Mouse (Mus musculus): Measurements from ENCODE around the gene Srp68. TPM values are rescaled to one million over a fixed set of nuclear protein-coding genes. Genes with fewer than 3 reads are reported as not detected.
"Not testable (repeated sequence)": the region's sequence is repeated elsewhere in the genome, so short reads cannot be mapped to it uniquely, and the experiment has no call there.

Srp68 gene
- polyA plus RNA-seq, 1 experiment from 2014 or later = 107 TPM

DNA sequence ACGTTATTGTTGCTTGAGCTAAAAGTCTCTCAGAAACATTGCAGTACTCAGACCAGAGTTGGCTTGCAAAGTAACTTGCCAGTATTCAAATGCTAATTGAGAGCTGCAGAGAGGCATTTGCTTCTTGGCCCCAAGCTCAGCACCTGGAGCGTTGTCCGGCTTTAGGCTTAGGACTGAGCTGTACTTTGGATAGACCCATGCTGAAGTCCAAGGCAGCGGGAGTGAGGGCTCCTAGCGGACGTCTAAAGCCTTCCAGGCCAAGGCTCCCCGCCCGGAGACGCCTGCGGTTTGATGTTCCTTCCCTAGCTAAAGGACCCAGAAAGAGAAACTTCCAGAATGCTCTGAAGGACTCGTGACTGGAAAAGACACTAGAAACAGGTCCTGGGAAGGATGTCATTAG is 8.1 kb upstream of the Srp68 start:
- Histone ChIP-seq H3K4me1 (peaks cover 7% of the 10 kb centered on the region; the same call in 1 of the 2 replicates), H3K9me3 (no peaks in the 10 kb centered on the region), H3K27me3 (peaks cover 66% of the 10 kb centered on the region), H3K4me3 (peak overlapping the region; percentile 34; the same call in 1 of the 2 replicates), H3K9ac (no peak overlapping the region), H3K4me2 (replicated peaks) (peak overlapping the region; percentile 57; the same call in 1 of the 2 replicates), H3K27ac (no peak overlapping the region), H3K36me3 (peaks cover under 1% of the 10 kb centered on the region; the same call in 1 of the 2 replicates)
- no peak for ATAC-seq (ENCODE audit: insufficient number of reproducible peaks, insufficient read depth, low FRiP score, low TSS enrichment)
- WGBS = 3% methylated on average over 11 of the region's 11 CpGs

DNA sequence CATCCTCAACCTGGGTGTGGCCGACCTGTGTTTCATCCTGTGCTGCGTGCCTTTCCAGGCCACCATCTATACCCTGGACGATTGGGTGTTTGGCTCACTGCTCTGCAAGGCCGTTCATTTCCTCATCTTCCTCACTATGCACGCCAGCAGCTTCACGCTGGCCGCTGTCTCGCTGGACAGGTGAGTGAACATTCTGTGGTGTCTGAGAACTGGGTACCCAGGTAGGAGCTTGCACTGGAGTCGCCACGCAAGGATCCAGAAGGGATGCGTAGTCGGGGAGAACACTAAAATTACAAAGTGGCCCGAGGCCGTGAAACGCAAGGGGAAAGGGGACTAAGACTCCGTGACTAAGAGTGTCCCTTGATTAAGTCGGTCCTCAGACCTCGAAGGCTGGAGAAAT is 7.7 kb upstream of the Srp68 start:
- Histone ChIP-seq H3K36me3 (no peaks in the 10 kb centered on the region), H3K4me2 (replicated peaks) (peak overlapping the region; percentile 57), H3K9me3 (no peaks in the 10 kb centered on the region), H3K9ac (peak overlapping the region; percentile 16; the same call in 1 of the 2 replicates), H3K4me3 (peak overlapping the region; percentile 34), H3K27me3 (peaks cover 66% of the 10 kb centered on the region), H3K4me1 (peaks cover 7% of the 10 kb centered on the region; the same call in 1 of the 2 replicates), H3K27ac (no peak overlapping the region)
- 2% methylated on average over 18 of the region's 18 CpGs for WGBS
- ATAC-seq (ENCODE audit: insufficient number of reproducible peaks, insufficient read depth, low FRiP score, low TSS enrichment) = no peak

DNA sequence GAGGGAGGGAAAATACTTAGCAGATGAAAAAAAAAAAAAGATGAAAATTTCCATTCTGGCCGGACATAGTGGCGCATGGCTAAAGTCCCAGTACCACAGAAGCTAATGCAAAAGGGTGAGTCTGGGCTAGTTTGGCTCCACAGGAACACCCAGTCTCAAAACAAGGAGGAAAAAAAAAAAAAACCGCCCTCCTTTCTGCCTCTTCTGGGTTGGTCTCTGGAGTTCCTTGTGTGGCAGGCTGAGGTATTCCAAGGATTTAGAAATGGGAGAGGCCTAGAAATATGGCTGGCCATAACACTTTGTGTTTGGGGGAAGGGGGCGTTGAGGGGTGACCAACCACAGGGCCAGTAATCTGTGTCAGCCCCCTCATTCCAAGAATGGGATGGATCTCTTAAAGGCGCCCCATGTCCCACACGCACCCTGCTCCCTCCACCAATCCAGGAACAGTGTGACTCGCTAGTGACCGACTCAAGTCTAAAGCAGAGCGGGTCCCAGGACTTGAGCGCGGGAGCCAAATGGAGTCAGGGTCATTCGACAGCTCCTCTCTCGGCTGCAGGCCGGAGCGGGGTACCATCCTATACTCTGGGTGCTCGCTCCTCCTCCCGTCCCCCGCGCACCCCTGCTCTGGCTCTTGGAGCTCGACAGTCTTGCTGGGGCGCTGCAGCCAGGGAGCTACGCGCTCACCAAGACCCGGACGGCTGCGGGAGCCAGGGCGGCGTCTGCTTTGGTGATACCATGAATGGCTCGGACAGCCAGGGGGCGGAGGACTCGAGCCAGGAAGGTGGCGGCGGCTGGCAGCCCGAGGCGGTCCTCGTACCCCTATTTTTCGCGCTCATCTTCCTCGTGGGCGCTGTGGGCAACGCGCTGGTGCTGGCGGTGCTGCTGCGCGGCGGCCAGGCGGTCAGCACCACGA is 7.0 kb upstream of the Srp68 start, which contains the start of gene Galr2:
Galr2 (plus strand) TSS at position 189 of the 913 bp plus-strand sequence.
- 6% methylated on average over 48 of the region's 48 CpGs for WGBS
- peaks cover 66% of the 10 kb centered on the region for H3K27me3 ChIP-seq
- H3K36me3 ChIP-seq = no peaks in the 10 kb centered on the region
- peak within 1 kb of the TSS; percentile 16; the same call in 1 of the 2 replicates for H3K9ac ChIP-seq
- H3K4me1 ChIP-seq = peaks cover 7% of the 10 kb centered on the region; the same call in 1 of the 2 replicates
- H3K4me3 ChIP-seq = peak within 1 kb of the TSS; percentile 34
- ATAC-seq (ENCODE audit: insufficient number of reproducible peaks, insufficient read depth, low FRiP score, low TSS enrichment) = no peak
- H3K27ac ChIP-seq = no peak within 1 kb of the TSS
- peak within 1 kb of the TSS; percentile 57 for H3K4me2 ChIP-seq (replicated peaks)
- H3K9me3 ChIP-seq = no peaks in the 10 kb centered on the region

DNA sequence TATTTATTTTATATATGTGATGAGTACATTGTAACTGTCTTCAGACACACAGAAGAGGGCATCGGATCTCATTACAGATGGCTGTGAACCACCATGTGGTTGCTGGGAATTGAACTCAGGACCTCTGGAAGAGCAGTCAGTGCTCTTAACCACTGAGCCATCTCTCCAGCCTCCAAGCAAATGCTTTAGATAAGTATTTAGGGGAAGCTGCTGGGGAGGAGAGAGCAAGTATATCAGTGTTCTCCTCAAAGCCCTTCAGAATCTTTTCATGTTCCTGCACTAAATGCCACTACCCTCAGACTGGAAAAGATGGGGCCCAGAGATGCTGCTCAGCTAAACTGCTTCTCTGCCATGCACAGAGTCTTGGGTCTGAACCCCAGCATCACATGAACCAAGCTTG is 3.2 kb upstream of the Srp68 start:
- H3K9me3 ChIP-seq; H3K4me3 ChIP-seq; ATAC-seq (ENCODE audit: insufficient number of reproducible peaks, insufficient read depth, low FRiP score, low TSS enrichment); H3K4me2 ChIP-seq (replicated peaks); H3K27ac ChIP-seq; H3K9ac ChIP-seq; H3K36me3 ChIP-seq: not testable (repeated sequence)
- peaks cover 14% of the 10 kb centered on the region for H3K4me1 ChIP-seq
- peaks cover 27% of the 10 kb centered on the region for H3K27me3 ChIP-seq
- 82% methylated on average over 1 of the region's 1 CpGs for WGBS

DNA sequence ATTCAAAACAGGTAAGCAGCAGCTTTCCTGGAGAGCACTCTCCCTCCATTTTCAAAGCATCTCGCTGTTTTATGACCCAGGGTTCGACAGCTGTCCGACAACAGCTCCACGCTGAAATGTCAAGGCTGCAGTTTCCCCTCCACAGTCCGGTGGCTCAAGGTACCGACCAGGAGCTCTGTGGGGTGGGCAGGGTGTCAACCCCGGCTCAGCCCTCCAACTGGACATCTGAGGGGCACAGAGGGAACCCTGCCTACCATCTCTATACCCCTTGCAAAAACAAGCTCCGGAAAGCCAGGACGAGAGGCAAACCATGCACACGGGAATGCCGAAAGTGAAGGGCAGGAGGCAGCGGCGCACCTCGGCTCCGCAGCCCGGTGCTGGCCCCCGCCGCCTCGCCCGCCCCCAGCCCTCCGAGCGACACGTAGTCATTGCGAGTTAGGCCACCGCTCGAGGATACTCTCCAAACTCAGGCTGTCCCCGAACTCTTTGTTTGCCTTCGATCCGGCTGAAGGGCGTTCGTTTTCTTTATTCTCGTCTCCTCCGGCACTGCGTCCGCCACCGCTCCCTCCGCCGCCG is 460 bp downstream of the Srp68 start:
- H3K27me3 ChIP-seq = no peaks in the 10 kb centered on the region
- H3K4me3 ChIP-seq = peak overlapping the region; percentile 71
- H3K27ac ChIP-seq = peak overlapping the region; percentile 86
- peak; percentile 17; the same call in 1 of the 2 replicates for ATAC-seq (ENCODE audit: insufficient number of reproducible peaks, insufficient read depth, low FRiP score, low TSS enrichment)
- peaks cover 23% of the 10 kb centered on the region for H3K36me3 ChIP-seq
- H3K9ac ChIP-seq = peak overlapping the region; percentile 80
- no peaks in the 10 kb centered on the region for H3K9me3 ChIP-seq
- peak overlapping the region; percentile 66 for H3K4me2 ChIP-seq (replicated peaks)
- WGBS = under 1% methylated on average over 39 of the region's 39 CpGs
- peaks cover 11% of the 10 kb centered on the region; the same call in 1 of the 2 replicates for H3K4me1 ChIP-seq

DNA sequence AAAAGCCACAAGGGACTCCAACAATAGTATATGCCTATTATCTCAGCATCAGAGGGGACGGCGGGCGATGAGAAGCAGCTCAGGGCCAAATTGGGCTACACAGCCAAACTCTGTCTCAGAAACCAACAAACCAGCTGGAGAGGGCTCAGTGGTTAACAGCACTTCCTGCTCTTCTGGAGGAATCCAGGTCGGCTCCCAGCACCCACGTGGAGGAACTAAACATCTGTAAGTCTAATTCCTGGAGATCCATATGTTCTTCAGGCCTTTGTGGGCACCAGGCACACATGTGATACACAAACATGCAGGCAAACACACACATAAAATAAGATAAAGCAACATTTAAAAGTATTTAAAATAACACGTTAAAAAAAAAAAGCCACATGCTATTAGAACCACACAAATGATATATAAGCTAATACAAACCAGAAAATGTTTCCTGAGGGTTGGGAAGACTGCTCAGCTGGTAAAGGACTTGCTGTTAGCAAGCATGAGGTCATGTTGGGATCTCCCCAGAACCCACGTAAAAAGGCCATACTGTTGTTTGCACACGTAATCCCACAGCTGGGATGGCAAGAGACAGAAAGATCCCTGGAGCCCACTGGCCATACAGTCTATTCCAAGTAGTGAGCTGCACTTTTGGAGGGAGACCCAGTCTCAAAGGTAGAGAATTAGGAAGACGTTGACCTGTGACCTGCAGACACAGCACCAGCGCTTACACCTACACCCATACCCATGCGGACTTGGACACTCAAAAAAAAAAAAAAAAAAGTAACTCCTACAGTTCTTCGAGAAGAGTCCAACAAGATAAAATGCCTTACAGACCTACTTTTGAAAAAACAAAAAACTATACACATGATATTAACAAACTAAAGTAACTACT is 1.2 kb downstream of the Srp68 start:
- peak overlapping the region; percentile 66 for H3K4me2 ChIP-seq (replicated peaks)
- WGBS = 48% methylated on average over 12 of the region's 12 CpGs
- no peak for ATAC-seq (ENCODE audit: insufficient number of reproducible peaks, insufficient read depth, low FRiP score, low TSS enrichment)
- no peaks in the 10 kb centered on the region for H3K9me3 ChIP-seq
- peak overlapping the region; percentile 80 for H3K9ac ChIP-seq
- H3K4me1 ChIP-seq = peaks cover 11% of the 10 kb centered on the region; the same call in 1 of the 2 replicates
- H3K27ac ChIP-seq = no peak overlapping the region
- H3K36me3 ChIP-seq = peaks cover 31% of the 10 kb centered on the region
- no peaks in the 10 kb centered on the region for H3K27me3 ChIP-seq
- peak overlapping the region; percentile 71 for H3K4me3 ChIP-seq

DNA sequence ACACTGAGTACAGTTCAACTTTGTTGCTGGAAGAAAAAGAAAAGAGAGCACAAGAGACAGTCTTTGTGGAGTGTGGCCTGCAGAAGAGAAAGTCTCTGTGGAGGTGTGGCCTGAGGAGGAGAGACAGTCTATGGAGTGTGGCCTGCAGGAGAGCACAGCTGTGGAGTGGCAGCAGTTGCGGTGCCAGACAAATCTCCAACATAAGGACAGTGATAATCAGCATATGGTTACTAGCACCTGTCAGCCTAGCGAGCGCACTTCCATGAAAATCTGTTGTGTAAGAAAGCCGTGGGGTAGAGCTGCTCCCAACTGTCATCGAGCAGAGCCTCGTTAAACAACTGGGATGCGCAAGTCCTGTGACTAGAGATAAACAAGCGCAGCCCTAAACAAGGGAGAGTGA is 4.5 kb downstream of the Srp68 start:
- H3K9ac ChIP-seq = no peak overlapping the region
- H3K4me1 ChIP-seq = peaks cover 11% of the 10 kb centered on the region; the same call in 1 of the 2 replicates
- H3K36me3 ChIP-seq = peaks cover 62% of the 10 kb centered on the region
- H3K27ac ChIP-seq = no peak overlapping the region
- H3K27me3 ChIP-seq = no peaks in the 10 kb centered on the region
- no peak for ATAC-seq (ENCODE audit: insufficient number of reproducible peaks, insufficient read depth, low FRiP score, low TSS enrichment)
- no peaks in the 10 kb centered on the region for H3K9me3 ChIP-seq
- WGBS = 94% methylated on average over 8 of the region's 8 CpGs
- H3K4me2 ChIP-seq (replicated peaks) = no peak overlapping the region
- no peak overlapping the region for H3K4me3 ChIP-seq

DNA sequence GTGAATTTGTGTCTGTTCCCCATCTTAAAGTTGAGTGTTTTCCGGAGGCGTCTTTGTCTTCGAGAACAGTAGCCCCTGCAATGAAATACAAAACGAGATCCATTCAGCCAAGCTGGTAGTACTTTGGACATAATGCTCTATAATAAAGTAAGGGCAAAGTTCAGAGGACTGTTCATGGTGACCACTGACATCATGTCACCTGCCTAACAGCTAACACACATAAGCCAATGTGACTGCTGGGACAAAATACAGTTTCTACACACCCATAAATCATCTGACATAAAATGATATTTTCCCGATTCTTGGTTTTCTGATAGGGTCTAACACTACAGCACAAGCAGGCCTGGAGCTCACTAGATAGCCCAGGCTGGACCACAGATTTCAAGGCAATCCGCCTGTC is 5.7 kb downstream of the Srp68 start:
- Histone ChIP-seq H3K27me3 (no peaks in the 10 kb centered on the region), H3K36me3 (peaks cover 74% of the 10 kb centered on the region), H3K4me1 (peaks cover 11% of the 10 kb centered on the region; the same call in 1 of the 2 replicates), H3K4me2 (replicated peaks) (no peak overlapping the region), H3K9me3 (no peaks in the 10 kb centered on the region), H3K9ac (no peak overlapping the region), H3K4me3 (no peak overlapping the region), H3K27ac (no peak overlapping the region)
- no peak for ATAC-seq (ENCODE audit: insufficient number of reproducible peaks, insufficient read depth, low FRiP score, low TSS enrichment)
- WGBS = 91% methylated on average over 6 of the region's 6 CpGs

DNA sequence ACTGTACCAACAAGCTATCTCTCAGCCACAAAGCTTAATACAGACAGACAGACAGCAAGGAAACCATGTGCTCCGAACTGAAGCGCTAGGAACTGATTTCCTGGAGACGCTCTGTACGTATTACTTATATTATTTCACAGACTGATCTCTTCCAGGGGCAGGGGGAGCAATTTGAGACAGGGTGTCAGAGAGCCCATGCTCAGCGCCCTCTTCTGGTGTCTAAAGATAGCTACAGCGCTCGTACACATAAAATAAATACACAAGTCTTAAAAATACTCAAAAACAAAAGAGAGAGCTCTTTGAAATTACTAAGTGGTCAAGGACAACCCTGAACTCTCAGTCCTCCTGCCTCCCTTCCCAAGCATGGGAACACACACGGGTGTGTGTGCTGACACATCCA is 6.4 kb downstream of the Srp68 start:
- no peak overlapping the region for H3K4me2 ChIP-seq (replicated peaks)
- WGBS = 84% methylated on average over 8 of the region's 8 CpGs
- H3K36me3 ChIP-seq = peaks cover 81% of the 10 kb centered on the region
- H3K4me1 ChIP-seq = peaks cover 7% of the 10 kb centered on the region; the same call in 1 of the 2 replicates
- no peaks in the 10 kb centered on the region for H3K27me3 ChIP-seq
- no peak overlapping the region for H3K9ac ChIP-seq
- no peaks in the 10 kb centered on the region for H3K9me3 ChIP-seq
- no peak overlapping the region for H3K27ac ChIP-seq
- ATAC-seq (ENCODE audit: insufficient number of reproducible peaks, insufficient read depth, low FRiP score, low TSS enrichment) = no peak
- H3K4me3 ChIP-seq = no peak overlapping the region

DNA sequence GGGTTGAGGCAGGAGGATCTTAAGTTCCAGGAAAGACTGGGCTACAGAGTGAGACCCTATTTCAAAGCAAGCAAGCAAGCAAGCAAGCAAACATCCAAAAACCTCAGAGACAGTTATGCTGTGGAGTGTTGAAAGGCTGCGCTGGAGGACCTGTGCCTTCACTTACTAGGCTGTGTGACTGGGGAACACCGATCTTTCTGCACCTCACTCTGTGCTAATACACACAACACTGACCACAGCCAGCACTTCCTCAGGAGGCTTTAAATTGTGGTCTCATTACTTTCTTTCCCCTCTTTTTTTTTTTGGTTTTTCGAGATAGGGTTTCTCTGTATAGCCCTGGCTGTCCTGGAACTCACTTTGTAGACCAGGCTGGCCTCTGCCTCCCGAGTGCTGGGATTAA is 8.2 kb downstream of the Srp68 start:
- H3K9ac ChIP-seq = no peak overlapping the region
- no peaks in the 10 kb centered on the region for H3K27me3 ChIP-seq
- H3K4me2 ChIP-seq (replicated peaks) = no peak overlapping the region
- no peak for ATAC-seq (ENCODE audit: insufficient number of reproducible peaks, insufficient read depth, low FRiP score, low TSS enrichment)
- peaks cover 90% of the 10 kb centered on the region for H3K36me3 ChIP-seq
- 93% methylated on average over 4 of the region's 4 CpGs for WGBS
- H3K9me3 ChIP-seq = no peaks in the 10 kb centered on the region
- H3K27ac ChIP-seq = no peak overlapping the region
- H3K4me1 ChIP-seq = no peaks in the 10 kb centered on the region
- no peak overlapping the region for H3K4me3 ChIP-seq

DNA sequence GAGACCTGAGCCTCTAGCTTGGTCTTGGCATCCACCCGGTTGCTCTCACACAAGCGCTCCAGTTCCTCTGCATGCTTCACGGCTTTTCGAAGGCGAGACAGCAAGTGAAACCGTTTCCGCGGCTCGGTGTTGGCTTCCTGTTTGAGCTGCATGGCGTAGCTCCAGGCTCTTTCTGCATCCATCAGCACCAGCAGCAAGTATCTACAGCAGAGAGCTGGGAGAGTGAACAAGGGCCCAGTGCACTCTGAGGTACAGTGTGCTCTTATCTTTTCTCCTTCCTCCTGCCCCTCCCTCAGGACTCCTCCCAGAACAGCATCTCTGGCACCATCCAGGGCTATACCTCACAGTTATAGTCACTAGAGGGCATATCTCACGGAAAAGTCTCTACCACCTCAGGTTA is 8.7 kb downstream of the Srp68 start:
- WGBS = 91% methylated on average over 11 of the region's 11 CpGs
- no peak overlapping the region for H3K4me2 ChIP-seq (replicated peaks)
- H3K27ac ChIP-seq = no peak overlapping the region
- no peak overlapping the region for H3K4me3 ChIP-seq
- no peaks in the 10 kb centered on the region for H3K4me1 ChIP-seq
- H3K9ac ChIP-seq = no peak overlapping the region
- H3K27me3 ChIP-seq = no peaks in the 10 kb centered on the region
- no peak for ATAC-seq (ENCODE audit: insufficient number of reproducible peaks, insufficient read depth, low FRiP score, low TSS enrichment)
- peaks cover 95% of the 10 kb centered on the region for H3K36me3 ChIP-seq
- no peaks in the 10 kb centered on the region for H3K9me3 ChIP-seq
